Mouse (Mus musculus): Measurements from ENCODE around the gene Vmn2r91. TPM values are rescaled to one million over a fixed set of nuclear protein-coding genes. Genes with fewer than 3 reads are reported as not detected.
"Not testable (repeated sequence)": the region's sequence is repeated elsewhere in the genome, so short reads cannot be mapped to it uniquely, and the experiment has no call there.

Gene Vmn2r91
- total RNA-seq (2015; ENCODE audit: low replicate concordance) (not detected in 2 replicates), total RNA-seq (2017; ENCODE audit: low replicate concordance) (not detected in 2 replicates)

GRCm38 (mm10) chr17:18084716-18085115 lies at the start of gene Vmn2r91:
TSS of gene Vmn2r91 (plus strand) at chr17:18085016.
- not testable (repeated sequence) for ATAC-seq (replicated peaks; ENCODE audit: low FRiP score, poor library complexity, severe bottlenecking)

- ATAC-seq (replicated peaks; ENCODE audit: low FRiP score, poor library complexity, severe bottlenecking): no peak
Observed at GRCm38 (mm10) chr17:18049124-18049523, 35.7 kb upstream of the Vmn2r91 start, which contains the start of gene Vmn2r124. TSS of gene Vmn2r124 (plus strand) at chr17:18049424.

- ATAC-seq (replicated peaks; ENCODE audit: low FRiP score, poor library complexity, severe bottlenecking): not testable (repeated sequence)
Observed at GRCm38 (mm10) chr17:18095626-18096025, 10.8 kb downstream of the Vmn2r91 start.

GRCm38 (mm10) chr17:18102265-18102664 lies 17.4 kb downstream of the Vmn2r91 start:
- not testable (repeated sequence) for ATAC-seq (replicated peaks; ENCODE audit: low FRiP score, poor library complexity, severe bottlenecking)

DNA sequence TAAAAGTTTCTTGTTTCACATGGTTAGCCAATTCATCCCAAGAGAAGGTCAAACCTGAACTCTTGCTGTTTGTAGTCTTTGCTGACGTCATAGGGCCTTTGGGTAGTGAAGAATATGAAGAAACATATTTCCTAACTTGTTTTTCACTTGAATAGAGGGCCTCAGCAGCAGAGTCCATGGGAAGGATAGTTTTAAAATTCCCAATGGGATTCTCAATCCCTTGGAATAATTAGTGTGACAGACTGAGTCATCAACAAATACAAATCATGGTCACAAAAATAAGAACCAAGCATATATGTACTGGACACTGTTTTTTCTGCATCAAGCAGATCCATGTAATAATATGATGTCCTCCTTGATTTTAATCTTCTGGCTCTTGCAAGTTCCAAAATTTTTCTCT lies 66.8 kb downstream of the Vmn2r91 start, which contains the start of gene Vmn2r92:
Gene Vmn2r92, plus strand, starts transcription at position 301 of the 400 bp plus-strand sequence.
- not testable (repeated sequence) for ATAC-seq (replicated peaks; ENCODE audit: low FRiP score, poor library complexity, severe bottlenecking)

DNA sequence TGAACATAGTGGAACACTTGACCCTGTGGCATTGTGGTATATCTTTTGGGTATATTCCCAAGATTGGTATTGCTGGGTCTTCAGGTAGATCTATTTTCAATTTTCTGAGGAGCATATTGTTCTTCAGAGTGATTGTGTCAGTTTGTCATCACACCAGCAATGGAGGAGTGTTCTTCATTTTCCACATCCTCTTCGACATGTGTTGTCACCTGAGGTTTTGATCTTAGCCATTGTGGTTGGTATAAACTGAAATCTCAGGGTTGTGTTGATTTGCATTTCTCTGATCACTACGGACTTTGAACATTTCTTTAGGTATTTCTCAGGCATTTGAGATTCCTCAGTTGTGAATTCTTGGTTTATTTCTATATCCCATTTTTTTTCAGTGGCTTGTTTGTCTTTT lies 76.4 kb downstream of the Vmn2r91 start:
- not testable (repeated sequence) for ATAC-seq (replicated peaks; ENCODE audit: low FRiP score, poor library complexity, severe bottlenecking)

Other genes starting within 250 kb of the Vmn2r91 start
- gene Has1, start 229.8 kb upstream of the Vmn2r91 start, total RNA-seq (2015; ENCODE audit: low replicate concordance): not detected in 2 replicates
- not detected in 2 replicates for gene Has1, start 229.8 kb upstream of the Vmn2r91 start, total RNA-seq (2017; ENCODE audit: low replicate concordance)
- gene Fpr1, start 201.1 kb upstream of the Vmn2r91 start, total RNA-seq (2015; ENCODE audit: low replicate concordance): 19.4 and 26.3 TPM in 2 replicates
- gene Fpr1, start 201.1 kb upstream of the Vmn2r91 start, total RNA-seq (2017; ENCODE audit: low replicate concordance): 8.8 and 17.1 TPM in 2 replicates
- gene Fpr2, start 197.2 kb upstream of the Vmn2r91 start, total RNA-seq (2015; ENCODE audit: low replicate concordance): 51.6 and 66.7 TPM in 2 replicates
- 23.8 and 33.6 TPM in 2 replicates for gene Fpr2, start 197.2 kb upstream of the Vmn2r91 start, total RNA-seq (2017; ENCODE audit: low replicate concordance)
- gene Fpr3, start 197.2 kb upstream of the Vmn2r91 start, total RNA-seq (2015; ENCODE audit: low replicate concordance): not detected in 2 replicates
- not detected in 2 replicates for gene Fpr3, start 197.2 kb upstream of the Vmn2r91 start, total RNA-seq (2017; ENCODE audit: low replicate concordance)
- gene Fpr-rs4, start 63.3 kb upstream of the Vmn2r91 start, total RNA-seq (2015; ENCODE audit: low replicate concordance): not detected in 2 replicates
- gene Fpr-rs4, start 63.3 kb upstream of the Vmn2r91 start, total RNA-seq (2017; ENCODE audit: low replicate concordance): not detected in 2 replicates
- not detected in 2 replicates for gene Vmn2r124, start 35.6 kb upstream of the Vmn2r91 start, total RNA-seq (2015; ENCODE audit: low replicate concordance)
- under 0.01 TPM in 1 of 2 replicates, not detected in the other for gene Vmn2r124, start 35.6 kb upstream of the Vmn2r91 start, total RNA-seq (2017; ENCODE audit: low replicate concordance)
- not detected in 2 replicates for gene Vmn2r92, start 66.9 kb downstream of the Vmn2r91 start, total RNA-seq (2015; ENCODE audit: low replicate concordance)
- 0.43 TPM in 1 of 2 replicates, not detected in the other for gene Vmn2r92, start 66.9 kb downstream of the Vmn2r91 start, total RNA-seq (2017; ENCODE audit: low replicate concordance)
- gene Vmn2r94, start 192.7 kb downstream of the Vmn2r91 start, total RNA-seq (2015; ENCODE audit: low replicate concordance): not detected in 2 replicates
- not detected in 2 replicates for gene Vmn2r94, start 192.7 kb downstream of the Vmn2r91 start, total RNA-seq (2017; ENCODE audit: low replicate concordance)
- gene Vmn2r93, start 213.1 kb downstream of the Vmn2r91 start, total RNA-seq (2015; ENCODE audit: low replicate concordance): not detected in 2 replicates
- gene Vmn2r93, start 213.1 kb downstream of the Vmn2r91 start, total RNA-seq (2017; ENCODE audit: low replicate concordance): 0.09 TPM in 1 of 2 replicates, not detected in the other